Mouse (Mus musculus) olfactory bulb, adult 2 months (tissue): ENCODE results near the gene Hdac1.

Experiments
- CTCF ChIP-seq: fragments of 200-500 bp; IDR thresholded peaks from 2 replicates; pipeline ENCODE4 v1.5.1; 2012; ENCODE audit warnings: low read depth, mild to moderate bottlenecking, low read length, moderate library complexity; ENCODE audit not compliant: insufficient read depth
- POLR2A ChIP-seq: fragments of 200-500 bp; IDR thresholded peaks from 2 replicates; pipeline ENCODE4 v1.6.1; 2012; ENCODE audit warnings: mild to moderate bottlenecking, low read depth, low read length, moderate library complexity; ENCODE audit not compliant: insufficient read depth

DNA sequence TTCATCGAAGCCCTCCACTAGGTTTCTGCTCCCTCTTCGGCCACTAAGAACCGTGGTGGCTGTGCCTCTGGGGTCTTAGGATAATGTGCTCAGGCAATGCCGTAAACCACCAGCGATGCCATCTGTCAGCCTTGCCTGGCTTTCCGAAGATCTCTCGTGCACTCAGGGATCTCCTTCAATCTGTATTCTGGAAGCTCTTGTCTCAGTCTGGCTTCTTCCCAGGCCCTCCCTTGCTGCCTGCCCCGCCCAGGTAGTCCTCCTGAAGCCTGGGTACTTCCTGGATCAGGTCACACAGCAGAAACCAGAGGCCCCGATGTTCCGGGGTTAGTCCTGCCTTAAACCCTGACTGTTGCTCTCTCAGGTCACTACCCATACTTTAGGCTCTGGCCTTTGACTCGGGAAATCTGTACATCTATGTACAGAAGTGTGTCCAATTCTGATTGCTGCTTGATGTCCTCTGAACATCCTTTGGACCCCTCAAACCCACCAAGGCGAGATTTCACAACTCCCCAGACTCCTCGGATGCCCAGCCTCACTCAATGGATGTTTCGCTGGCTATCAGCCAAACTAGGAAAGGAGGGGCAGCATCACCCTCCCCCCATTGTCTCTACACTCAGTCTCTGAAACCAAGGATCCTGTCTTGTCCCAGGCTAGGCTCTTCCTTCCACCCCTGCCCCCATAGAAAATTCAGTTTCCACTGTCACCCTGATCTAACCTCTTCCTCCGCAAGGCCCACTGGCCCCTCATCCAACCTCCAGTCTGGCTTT, 33.5 kb downstream of the Hdac1 start:
- no peak for TF ChIP-seq CTCF
- TF ChIP-seq POLR2A = no peak
